Mouse (Mus musculus) thymus, postnatal 0 days (tissue): Measurements from ENCODE around the gene Ttc9b. TPM values are rescaled to one million over a fixed set of nuclear protein-coding genes. Genes with fewer than 3 reads are reported as not detected.
"Not testable (repeated sequence)": the region's sequence is repeated elsewhere in the genome, so short reads cannot be mapped to it uniquely, and the experiment has no call there.

Experiments
- DNase-seq: peaks from one replicate; pipeline ENCODE4 v3.0.0-alpha.2; 2015; ENCODE audit warnings: low spot score
- polyA plus RNA-seq: library from polyadenylated mRNA; unstranded; fragments of >200 nt; fragmentation: Nextera tagmentation; extraction: Ambion mirVana; gene quantifications from 2 replicates; pipeline ENCODE4 v1.2.1, GENCODE M21; 2015

Gene Ttc9b
- polyA plus RNA-seq, 1 experiment from 2014 or later: not detected

- not testable (repeated sequence) for DNase-seq
These were observed 18.6 kb upstream of the Ttc9b start for GRCm38 (mm10) chr7:27635094-27635493.

- peak; percentile 9 for DNase-seq
These were observed 9.2 kb upstream of the Ttc9b start for GRCm38 (mm10) chr7:27644471-27644870.

GRCm38 (mm10) chr7:27646516-27646915 is 7.2 kb upstream of the Ttc9b start:
- no peak for DNase-seq

- DNase-seq: no peak
These were observed 6.3 kb upstream of the Ttc9b start for GRCm38 (mm10) chr7:27647281-27648002.

GRCm38 (mm10) chr7:27649723-27650122 is 4.0 kb upstream of the Ttc9b start:
- no peak for DNase-seq

GRCm38 (mm10) chr7:27650949-27651348 is 2.8 kb upstream of the Ttc9b start:
- peak; percentile 83 for DNase-seq

GRCm38 (mm10) chr7:27654607-27655276 is 1.0 kb downstream of the Ttc9b start:
- peak; percentile 34 for DNase-seq

GRCm38 (mm10) chr7:27655545-27655944 is 1.8 kb downstream of the Ttc9b start:
- no peak for DNase-seq

GRCm38 (mm10) chr7:27656600-27656999 is 2.9 kb downstream of the Ttc9b start:
- DNase-seq: no peak

- DNase-seq: no peak
These were observed 4.2 kb downstream of the Ttc9b start for GRCm38 (mm10) chr7:27657824-27658395.

- no peak for DNase-seq
These were observed 5.3 kb downstream of the Ttc9b start for GRCm38 (mm10) chr7:27658712-27659663.

GRCm38 (mm10) chr7:27662038-27662437 is 8.3 kb downstream of the Ttc9b start:
- no peak for DNase-seq

GRCm38 (mm10) chr7:27673064-27673574 is 19.4 kb downstream of the Ttc9b start:
- no peak for DNase-seq

- no peak for DNase-seq
These were observed 19.9 kb downstream of the Ttc9b start for GRCm38 (mm10) chr7:27673575-27674131.

GRCm38 (mm10) chr7:27674195-27674521 is 20.4 kb downstream of the Ttc9b start:
- DNase-seq: no peak

- peak; percentile 95 for DNase-seq
These were observed 21.0 kb downstream of the Ttc9b start, which contains the start of gene Map3k10 for GRCm38 (mm10) chr7:27674522-27675221. TSS of gene Map3k10 (minus strand) at chr7:27674598.

GRCm38 (mm10) chr7:27675222-27675612 is 21.5 kb downstream of the Ttc9b start:
- DNase-seq: no peak

- DNase-seq: no peak
These were observed 29.5 kb downstream of the Ttc9b start for GRCm38 (mm10) chr7:27683218-27683617.

GRCm38 (mm10) chr7:27685220-27685619 is 31.5 kb downstream of the Ttc9b start:
- DNase-seq: no peak

GRCm38 (mm10) chr7:27685681-27686080 is 32.0 kb downstream of the Ttc9b start:
- DNase-seq: peak; percentile 27
